Mouse (Mus musculus) adrenal gland, postnatal 14 days (tissue): ENCODE measurements around the gene Cdcp1. TPM values are rescaled to one million over a fixed set of nuclear protein-coding genes. Genes with fewer than 3 reads are reported as not detected.

Experiments
- DNase-seq: peaks from one replicate; pipeline ENCODE4 v3.0.0; 2021; ENCODE audit warnings: mixed read lengths
- long read RNA-seq, 2 experiments: library from polyadenylated mRNA; stranded (forward); transcript quantifications; one replicate each; pipeline ENCODE4 v2.0.0; 2021
- total RNA-seq: library from RNA; stranded (reverse); gene quantifications from 2 replicates; pipeline ENCODE4 v1.2.3, GENCODE M21; 2021

Cdcp1 gene
- 0.30 and 0.85 TPM in 2 replicates for total RNA-seq
- long read RNA-seq, experiment 1, result 0 reads
- long read RNA-seq, experiment 2, full-length matches to known transcripts, result 1 of 2 reads
- long read RNA-seq, experiment 2, partial matches to known transcripts, result 0 of 2 reads
- long read RNA-seq, experiment 2, other reads (novel, unspliced or antisense), result 1 of 2 reads

GRCm38 (mm10) chr9:123215621-123216440, at the start of gene Cdcp1:
Cdcp1 (minus strand) TSS chr9:123216038.
- DNase-seq, result no peak

- DNase-seq, result peak; percentile 90
These were observed 44.8 kb upstream of the Cdcp1 start, which contains the start of gene Tmem158 for GRCm38 (mm10) chr9:123260611-123261021. Tmem158 (minus strand) TSS chr9:123260764.

DNA sequence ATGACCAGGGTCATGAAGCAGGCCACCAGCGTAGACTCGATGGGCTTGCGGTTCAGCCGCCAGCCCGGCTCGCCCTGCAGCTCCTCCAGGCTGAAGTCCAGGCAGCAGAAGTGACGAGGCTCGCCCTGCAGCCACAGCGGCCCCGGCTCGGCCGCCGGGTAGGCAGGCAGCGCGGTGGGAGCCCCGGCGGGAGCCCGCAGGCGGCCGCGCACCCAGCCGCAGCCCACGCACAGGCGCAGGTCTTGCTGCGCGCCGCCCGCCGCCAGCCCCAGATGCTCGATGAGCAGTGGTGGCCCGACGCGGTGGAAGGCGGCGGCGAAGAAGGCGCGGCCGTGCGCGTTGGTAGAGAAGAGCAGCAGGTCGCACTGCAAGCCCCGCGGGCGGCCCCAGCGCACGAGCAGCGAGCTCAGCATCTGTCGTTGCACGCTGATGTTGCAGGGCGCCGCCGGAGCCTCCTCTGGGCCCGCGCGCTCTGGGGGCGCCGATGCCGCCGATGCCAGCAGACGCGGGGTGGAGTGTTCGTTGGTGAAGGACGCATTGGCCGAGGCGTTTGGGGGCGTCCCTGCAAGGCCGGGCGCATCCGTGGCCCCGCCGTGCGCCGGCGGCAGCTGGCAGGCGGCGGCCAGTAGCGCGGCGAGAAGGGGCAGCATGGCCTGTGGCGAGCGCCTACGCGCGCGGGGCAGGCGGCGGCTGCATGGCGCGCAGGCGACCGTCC, 44.2 kb upstream of the Cdcp1 start:
- peak; percentile 64 for DNase-seq

GRCm38 (mm10) chr9:123259461-123259895, 43.6 kb upstream of the Cdcp1 start:
- peak; percentile 91 for DNase-seq

DNA sequence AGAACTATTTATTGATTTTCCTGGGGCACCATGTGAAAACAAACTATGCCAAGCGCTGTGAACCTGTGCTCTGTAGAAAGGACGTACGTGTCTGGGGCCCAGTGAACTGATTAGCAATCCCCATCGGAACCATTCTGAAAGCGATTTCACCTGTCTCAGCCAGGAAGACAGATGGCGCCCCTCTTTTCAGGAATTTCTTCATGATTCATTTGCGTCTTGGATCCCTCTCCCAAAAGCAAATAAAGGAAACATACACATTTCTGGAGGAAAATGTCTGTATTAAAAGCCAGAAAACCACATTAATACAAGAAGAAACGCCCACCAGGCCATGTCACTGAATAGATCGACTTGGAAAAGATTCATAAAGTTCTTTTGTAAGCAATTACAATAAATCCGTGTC, 43.0 kb upstream of the Cdcp1 start:
- no peak for DNase-seq

DNA sequence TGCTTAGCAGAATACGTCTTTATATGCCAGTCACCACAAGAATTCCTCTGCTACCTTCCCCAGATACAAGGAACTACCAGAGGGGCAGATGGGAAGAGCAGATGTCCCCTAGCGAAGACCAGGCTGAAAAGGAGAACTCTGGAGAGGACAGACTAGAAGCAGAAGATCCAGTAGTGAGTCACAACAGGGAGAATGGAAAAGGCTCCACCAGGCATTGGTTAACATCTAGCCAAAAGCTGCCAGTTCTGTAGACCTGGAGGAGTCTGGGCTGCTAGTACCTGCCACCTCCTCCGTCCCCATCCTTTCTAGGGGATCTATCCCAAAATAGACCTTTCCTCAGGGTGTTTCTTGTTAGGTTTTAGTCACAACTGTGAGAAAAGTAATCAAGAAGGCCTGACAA, 39.9 kb upstream of the Cdcp1 start:
- DNase-seq, result no peak

DNA sequence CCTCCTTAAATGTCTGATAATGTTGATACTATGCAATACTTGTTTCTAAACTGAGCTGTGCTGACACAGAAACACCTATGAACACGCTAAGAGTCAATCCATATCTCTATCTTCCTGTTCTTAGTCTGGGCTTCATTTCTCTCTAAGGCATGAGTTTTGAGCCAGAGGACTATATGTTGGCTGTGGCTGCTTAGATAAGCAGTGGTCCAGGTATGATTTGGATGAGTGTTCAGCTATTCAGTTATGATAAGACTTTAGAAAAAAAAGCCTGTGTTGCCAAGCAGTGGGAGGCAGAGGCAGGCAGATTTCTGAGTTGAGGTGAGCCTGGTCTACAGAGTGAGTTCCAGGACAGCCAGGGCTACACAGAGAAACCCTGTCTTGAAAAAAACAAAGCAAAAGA, 32.2 kb upstream of the Cdcp1 start:
- no peak for DNase-seq

GRCm38 (mm10) chr9:123245146-123245545, 29.3 kb upstream of the Cdcp1 start:
- DNase-seq, result no peak

DNA sequence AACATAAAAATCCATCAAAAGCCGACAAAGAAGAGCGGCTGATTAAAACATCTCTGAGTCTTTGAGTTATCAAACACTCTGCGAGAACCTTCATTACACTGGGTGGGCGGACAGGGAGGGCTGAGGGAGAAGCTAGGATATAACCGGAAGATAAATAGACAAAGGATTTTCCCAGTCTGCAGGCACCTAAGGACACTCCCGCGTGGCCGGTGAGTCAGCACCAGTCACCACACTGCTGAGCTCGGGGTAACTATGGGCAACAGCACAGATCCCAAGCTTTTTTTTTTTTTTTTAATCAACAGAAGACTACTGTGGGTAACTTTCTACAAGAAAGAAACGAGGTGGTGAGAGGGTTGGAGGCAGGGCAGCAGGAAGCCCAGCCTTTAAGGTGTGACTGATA, 28.1 kb upstream of the Cdcp1 start:
- DNase-seq, result peak; percentile 66

GRCm38 (mm10) chr9:123241191-123241590, 25.4 kb upstream of the Cdcp1 start:
- no peak for DNase-seq

GRCm38 (mm10) chr9:123240751-123241150, 24.9 kb upstream of the Cdcp1 start:
- DNase-seq, result no peak

GRCm38 (mm10) chr9:123240271-123240670, 24.4 kb upstream of the Cdcp1 start:
- DNase-seq, result no peak

DNA sequence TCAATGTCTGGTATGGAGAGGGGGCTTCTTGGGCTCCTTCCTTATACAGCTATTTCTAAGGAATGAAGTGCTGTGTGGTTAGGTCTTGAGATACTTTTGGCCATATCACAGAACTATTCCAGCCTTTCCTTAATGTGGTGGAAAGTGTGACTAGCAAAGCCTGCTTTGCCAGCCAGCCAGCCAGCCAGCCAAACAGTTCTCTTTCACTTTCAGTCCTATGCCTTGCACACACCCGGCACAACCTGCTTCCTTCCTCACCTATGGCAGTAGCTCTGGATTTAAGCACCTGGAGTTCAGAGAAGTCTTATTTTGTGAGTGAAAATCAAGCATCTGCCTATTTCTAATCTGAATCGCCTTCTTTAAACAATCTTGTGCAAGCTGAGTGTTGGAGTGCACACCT, 23.8 kb upstream of the Cdcp1 start:
- no peak for DNase-seq

- no peak for DNase-seq
These were observed 22.6 kb upstream of the Cdcp1 start for GRCm38 (mm10) chr9:123238256-123239045.

DNA sequence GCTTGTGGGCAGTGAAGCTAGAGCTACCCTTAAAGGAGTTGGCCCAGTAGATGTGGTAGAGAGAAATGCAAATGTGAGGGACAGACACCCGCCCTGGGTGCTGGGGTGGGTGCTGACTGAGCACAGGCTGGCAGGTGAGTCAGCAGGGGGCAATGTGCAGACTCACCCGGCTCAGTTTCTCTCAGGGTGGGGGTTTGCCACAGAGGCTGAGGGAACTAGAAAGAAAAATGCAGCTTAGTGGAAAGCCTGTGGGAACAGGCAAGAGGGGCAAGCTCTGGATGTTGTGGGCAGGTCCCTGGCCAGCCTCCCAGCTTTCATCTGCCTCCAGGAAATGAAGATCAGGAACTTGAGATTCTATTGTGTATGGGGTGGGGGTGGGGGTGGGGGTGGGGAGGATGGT, 21.9 kb upstream of the Cdcp1 start:
- DNase-seq, result peak; percentile 56

- no peak for DNase-seq
These were observed 19.8 kb upstream of the Cdcp1 start for GRCm38 (mm10) chr9:123235621-123236020.

DNA sequence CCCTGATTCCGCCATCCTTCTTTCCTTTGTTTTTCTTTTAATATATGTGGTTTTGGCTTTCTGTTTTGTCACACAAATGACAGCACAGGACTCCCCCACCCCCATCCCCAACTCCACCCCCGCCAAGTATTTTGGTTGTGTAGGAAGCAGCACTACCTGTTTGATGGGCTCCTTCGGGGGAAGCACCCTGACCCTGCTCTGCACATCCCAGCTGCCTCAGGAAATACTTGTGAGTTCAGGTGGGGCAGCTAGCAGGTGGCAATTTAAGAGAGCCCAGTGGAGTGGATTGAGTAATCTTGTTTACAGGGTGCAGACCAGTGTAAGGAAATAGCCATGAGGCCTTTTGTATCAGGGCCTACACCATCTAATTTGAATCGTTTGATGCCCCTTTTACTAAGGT, 14.0 kb upstream of the Cdcp1 start:
- DNase-seq, result no peak

DNA sequence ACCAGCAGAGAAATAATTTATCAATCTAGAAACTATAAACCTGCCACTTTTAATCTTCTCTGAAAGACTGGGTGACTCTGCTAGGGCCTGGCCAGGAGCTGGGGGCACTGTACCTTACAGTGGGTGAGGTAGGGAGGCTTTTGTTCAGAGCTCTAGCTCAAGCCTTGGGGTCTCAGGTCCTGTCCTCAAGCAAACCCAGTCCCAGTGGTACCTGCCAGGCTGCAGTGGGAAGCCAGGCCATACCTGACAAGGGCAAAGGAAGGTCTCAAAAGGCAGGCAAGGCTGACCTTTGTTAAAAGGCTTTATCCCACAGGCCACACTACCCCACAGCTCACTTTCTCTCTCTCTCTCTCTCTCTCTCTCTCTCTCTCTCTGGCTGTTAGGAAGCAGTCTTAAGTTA, 12.8 kb upstream of the Cdcp1 start:
- DNase-seq, result no peak

- no peak for DNase-seq
These were observed 11.4 kb upstream of the Cdcp1 start for GRCm38 (mm10) chr9:123227106-123227750.

- DNase-seq, result no peak
These were observed 9.1 kb upstream of the Cdcp1 start for GRCm38 (mm10) chr9:123224863-123225431.

GRCm38 (mm10) chr9:123219826-123220225, 4.0 kb upstream of the Cdcp1 start:
- no peak for DNase-seq
